ENCODE assay signal across 8 mouse cellular contexts in genomic region chr7:67950346-67950814, GRCm38 (mm10). TPM values are rescaled to one million over a fixed set of nuclear protein-coding genes. Genes with fewer than 3 reads are reported as not detected.
DNase-seq lines count a peak whose midpoint lies in the region; ATAC-seq and TF ChIP-seq lines count a peak whose summit lies in the region.

No protein-coding gene starts in this region.

- peak; percentile 36 for DNase-seq in kidney, adult 9 months
- DNase-seq in kidney, postnatal 14 days: no peak
- peak; percentile 60 for DNase-seq in MEL (ENCODE audit: low read depth, low spot score)
- no peak for DNase-seq in liver, postnatal 0 days
- no peak for DNase-seq in right cerebral cortex, postnatal 4 days
- no peak for DNase-seq in cerebellum, adult 11 months

- H3K27me3 ChIP-seq in MEL (ENCODE audit: control insufficient read depth in 1 of 2, insufficient read depth in 2 of 2, low read length in 2 of 2): peaks cover 5 to 16% of the 10 kb centered on the region in 2 experiments; a peak in 3 of 4 replicates
- H3K27me3 ChIP-seq in forebrain, embryonic 16.5 days (replicated peaks; ENCODE audit: control insufficient read depth, insufficient read depth, low read length): no peaks in the 10 kb centered on the region
- H3K27me3 ChIP-seq in liver, postnatal 0 days (ENCODE audit: insufficient read depth, low read length): peaks cover 53% of the 10 kb centered on the region

- no peak for TF ChIP-seq POLR2A in MEL (IDR thresholded peaks at IDR 0.05; ENCODE audit: control insufficient read depth in 1 of 2, insufficient read depth in 1 of 2, low read depth in 1 of 2, low read length in 2 of 2, poor library complexity in 1 of 2)

- H3K79me2 ChIP-seq in MEL (ENCODE audit: control insufficient read depth, insufficient read depth, low read length, poor library complexity): peaks cover 27% of the 10 kb centered on the region

- peaks cover 0 to 9% of the 10 kb centered on the region in 2 experiments; a peak in 2 of 4 replicates for H3K36me3 ChIP-seq in MEL (ENCODE audit: control insufficient read depth in 1 of 2, insufficient read depth in 2 of 2, low read length in 2 of 2)
- no peaks in the 10 kb centered on the region for H3K36me3 ChIP-seq in forebrain, embryonic 16.5 days (ENCODE audit: control insufficient read depth, insufficient read depth)
- no peaks in the 10 kb centered on the region for H3K36me3 ChIP-seq in liver, postnatal 0 days (replicated peaks; ENCODE audit: insufficient read depth, low read length)

- H3K4me1 ChIP-seq in MEL (ENCODE audit: control insufficient read depth in 1 of 2, insufficient read depth in 2 of 2, low read length in 2 of 2): peaks cover 2 to 8% of the 10 kb centered on the region in 2 experiments; a peak in 3 of 4 replicates
- H3K4me1 ChIP-seq in forebrain, embryonic 16.5 days (replicated peaks; ENCODE audit: control insufficient read depth, insufficient read depth, low read length): peaks cover 14% of the 10 kb centered on the region
- peaks cover 9% of the 10 kb centered on the region for H3K4me1 ChIP-seq in liver, postnatal 0 days (ENCODE audit: insufficient read depth)

- no peaks in the 10 kb centered on the region for H3K9me3 ChIP-seq in MEL (replicated peaks; ENCODE audit: insufficient read depth, low read length)
- H3K9me3 ChIP-seq in forebrain, embryonic 16.5 days (ENCODE audit: control insufficient read depth, low read length): no peaks in the 10 kb centered on the region
- H3K9me3 ChIP-seq in liver, postnatal 0 days (ENCODE audit: low read length): no peaks in the 10 kb centered on the region

- peak; percentile 0; the same call in 1 of the 2 replicates for ATAC-seq in forebrain, embryonic 16.5 days
- no peak for ATAC-seq in liver, postnatal 0 days
- ATAC-seq in CD4-positive, CD25-positive, alpha-beta regulatory T cell, adult 4 months: no peak

- TF ChIP-seq EP300 in MEL (IDR thresholded peaks at IDR 0.05; ENCODE audit: low read depth in 1 of 2, low read length in 2 of 2): no peak
- TF ChIP-seq EP300 in liver, postnatal 0 days (IDR thresholded peaks at IDR 0.05; ENCODE audit: low read depth): no peak

- peak overlapping the region; percentile 78 for H3K9ac ChIP-seq in MEL (ENCODE audit: control insufficient read depth, low read depth, low read length, poor library complexity, severe bottlenecking)
- H3K9ac ChIP-seq in forebrain, embryonic 16.5 days (replicated peaks; ENCODE audit: low read depth, low read length): peak overlapping the region; percentile 83
- H3K9ac ChIP-seq in liver, postnatal 0 days (replicated peaks): peak overlapping the region; percentile 89

- no peak for TF ChIP-seq RAD21 in MEL (IDR thresholded peaks at IDR 0.05; ENCODE audit: low read depth, low read length)

- H3K4me2 ChIP-seq in forebrain, embryonic 16.5 days (ENCODE audit: low read length): peak overlapping the region; percentile 75
- H3K4me2 ChIP-seq in liver, postnatal 0 days (ENCODE audit: low read depth, low read length): peak overlapping the region; percentile 99

- WGBS in forebrain, embryonic 16.5 days: 0% methylated on average over 24 of the region's 24 CpGs
- 2% methylated on average over 23 of the region's 24 CpGs for WGBS in liver, postnatal 0 days (ENCODE audit: insufficient replicate concordance)

- peak overlapping the region; percentile 42; the same call in 1 of the 2 replicates for H3K27ac ChIP-seq in MEL (ENCODE audit: control insufficient read depth, low read depth, low read length)
- peak overlapping the region; percentile 100 for H3K27ac ChIP-seq in forebrain, embryonic 16.5 days (ENCODE audit: low read length)
- H3K27ac ChIP-seq in liver, postnatal 0 days (ENCODE audit: low read depth): peak overlapping the region; percentile 97

- no peak for TF ChIP-seq CTCF in MEL (IDR thresholded peaks at IDR 0.05 in 2 of 3, conservative IDR thresholded peaks at IDR 0.05 in 1 of 3; ENCODE audit: control insufficient read depth in 1 of 3, insufficient read depth in 1 of 3, low read depth in 2 of 3, low read length in 3 of 3, poor library complexity in 1 of 3, severe bottlenecking in 1 of 3)
- TF ChIP-seq CTCF in liver, postnatal 0 days (IDR thresholded peaks at IDR 0.05; ENCODE audit: low read depth): no peak

- H3K4me3 ChIP-seq in MEL (ENCODE audit: control insufficient read depth in 1 of 2, insufficient read depth in 1 of 2, low read depth in 2 of 2, low read length in 2 of 2): peak overlapping the region; percentile 60 to 74
- H3K4me3 ChIP-seq in forebrain, embryonic 16.5 days (replicated peaks; ENCODE audit: low read length): peak overlapping the region; percentile 91
- peak overlapping the region; percentile 92 for H3K4me3 ChIP-seq in liver, postnatal 0 days (ENCODE audit: low read depth, low read length)

TF ChIP-seq in MEL, 35 proteins besides CTCF, POLR2A, EP300 and RAD21:
- TF ChIP-seq MAZ (IDR thresholded peaks at IDR 0.05; ENCODE audit: low read depth, low read length): no peak
- no peak for TF ChIP-seq MAX (IDR thresholded peaks at IDR 0.05; ENCODE audit: low read length)
- peak; percentile 78 for TF ChIP-seq USF1 (IDR thresholded peaks at IDR 0.05; ENCODE audit: low read depth, low read length)
- TF ChIP-seq GATA1 (IDR thresholded peaks at IDR 0.05; ENCODE audit: low read depth, low read length): no peak
- peak; percentile 56; the same call in 1 of the 2 replicates for TF ChIP-seq BHLHE40 (IDR thresholded peaks at IDR 0.05; ENCODE audit: borderline replicate concordance, low read depth, low read length)
- TF ChIP-seq ELF1 (IDR thresholded peaks at IDR 0.05; ENCODE audit: low read depth, low read length): no peak
- TF ChIP-seq USF2 (IDR thresholded peaks at IDR 0.05; ENCODE audit: borderline replicate concordance in 1 of 2, insufficient read depth in 1 of 2, low read depth in 1 of 2, low read length in 2 of 2): peak in 1 of 2 experiments; percentile 43; a peak in 1 of 4 replicates
- TF ChIP-seq GABPA (IDR thresholded peaks at IDR 0.05; ENCODE audit: low read depth, low read length): no peak
- TF ChIP-seq NRF1 (IDR thresholded peaks at IDR 0.05; ENCODE audit: insufficient read depth, low read depth, low read length, poor library complexity, severe bottlenecking): no peak
- no peak for TF ChIP-seq ZMIZ1 (IDR thresholded peaks at IDR 0.05; ENCODE audit: low read depth, low read length)
- TF ChIP-seq RCOR1 (IDR thresholded peaks at IDR 0.05; ENCODE audit: low read depth, low read length): no peak

RNA-seq across cellular contexts. Expression of gene Igf1r, which starts 2.2 kb away (rescaled TPM):
- 11.9 and 13.8 TPM in 2 replicates for total RNA-seq in MEL (2012; rRNA removed)
- 10 to 100 TPM in 1 of 2 experiments, not detected in 1; 11.8 TPM for polyA plus RNA-seq in MEL (2012; ENCODE audit: insufficient read depth in 1 of 2, insufficient read length in 2 of 2, low read depth in 1 of 2, low replicate concordance in 2 of 2, missing spikeins in 1 of 2)
- polyA plus RNA-seq in forebrain, embryonic 16.5 days (2015; fragmentation: Nextera tagmentation; extraction: Ambion mirVana): 25.2 and 27.1 TPM in 2 replicates
- 2.7 and 2.9 TPM in 2 replicates for polyA plus RNA-seq in liver, postnatal 0 days (2015; fragmentation: Nextera tagmentation; extraction: Ambion mirVana)
- polyA plus RNA-seq in CD4-positive, CD25-positive, alpha-beta regulatory T cell, adult 4 months (2017; shearing (Covaris generic)): 10 to 100 TPM; 20.0 to 30.4 TPM

Comparison
In these comparisons a context has a peak if more than half of its experiments do, and no peak if none do; other contexts are left out.
1. DNase-seq: peak in kidney, adult 9 months (single experiment) and MEL (single experiment); none in kidney, postnatal 14 days (single experiment), liver, postnatal 0 days (single experiment), right cerebral cortex, postnatal 4 days (single experiment) and cerebellum, adult 11 months (single experiment).
2. H3K27ac ChIP-seq: peak in every context shown above with its lines; median percentile 100 in forebrain, embryonic 16.5 days; 97 in liver, postnatal 0 days; 42 in MEL.
3. Peak in every context shown above with its lines, with median percentiles within 50 percentile points of each other: H3K4me3 ChIP-seq and H3K9ac ChIP-seq.